Mouse (Mus musculus): ENCODE data around the gene Pex11b. TPM values are rescaled to one million over a fixed set of nuclear protein-coding genes. Genes with fewer than 3 reads are reported as not detected.
"Not testable (repeated sequence)": the region's sequence is repeated elsewhere in the genome, so short reads cannot be mapped to it uniquely, and the experiment has no call there.

Pex11b gene
- polyA plus RNA-seq, 1 experiment from 2014 or later, result 44.7 TPM

- H3K27me3 ChIP-seq (ENCODE audit: control insufficient read depth, insufficient read depth, low read length), result no peaks in the 10 kb centered on the region
- no peak overlapping the region for H3K27ac ChIP-seq (ENCODE audit: low read length)
- peaks cover 15% of the 10 kb centered on the region for H3K4me1 ChIP-seq (ENCODE audit: control insufficient read depth, insufficient read depth, low read length)
- H3K36me3 ChIP-seq (ENCODE audit: control insufficient read depth, insufficient read depth), result peaks cover 31% of the 10 kb centered on the region
- peak overlapping the region; percentile 74 for H3K4me2 ChIP-seq (ENCODE audit: low read depth, low read length)
- ATAC-seq (replicated peaks; ENCODE audit: extremely low read depth, insufficient read depth, low FRiP score), result no peak
- WGBS, result 66% methylated on average over 11 of the region's 11 CpGs
- peak overlapping the region; percentile 98 for H3K9ac ChIP-seq (ENCODE audit: low read length)
- H3K9me3 ChIP-seq (replicated peaks; ENCODE audit: control insufficient read depth, low read length), result no peaks in the 10 kb centered on the region
- peak overlapping the region; percentile 88 for H3K4me3 ChIP-seq (ENCODE audit: low read length)
These were observed 1.3 kb downstream of the Pex11b start for GRCm38 (mm10) chr3:96636448-96636847.

- no peak overlapping the region for H3K27ac ChIP-seq (ENCODE audit: low read length)
- peaks cover 33% of the 10 kb centered on the region for H3K36me3 ChIP-seq (ENCODE audit: control insufficient read depth, insufficient read depth)
- WGBS, result 92% methylated on average over 1 of the region's 1 CpGs
- no peak overlapping the region for H3K4me3 ChIP-seq (ENCODE audit: low read length)
- H3K9ac ChIP-seq (ENCODE audit: low read length), result no peak overlapping the region
- no peaks in the 10 kb centered on the region for H3K27me3 ChIP-seq (ENCODE audit: control insufficient read depth, insufficient read depth, low read length)
- H3K4me1 ChIP-seq (ENCODE audit: control insufficient read depth, insufficient read depth, low read length), result peaks cover 15% of the 10 kb centered on the region
- H3K9me3 ChIP-seq (replicated peaks; ENCODE audit: control insufficient read depth, low read length), result no peaks in the 10 kb centered on the region
- H3K4me2 ChIP-seq (ENCODE audit: low read depth, low read length), result no peak overlapping the region
- ATAC-seq (replicated peaks; ENCODE audit: extremely low read depth, insufficient read depth, low FRiP score), result no peak
These were observed 4.0 kb downstream of the Pex11b start for GRCm38 (mm10) chr3:96639219-96639618.

- WGBS, result 43% methylated on average over 7 of the region's 7 CpGs
These were observed 10.0 kb downstream of the Pex11b start, which contains the start of gene Itga10 for GRCm38 (mm10) chr3:96645018-96645649. Gene Itga10 (plus strand): TSS chr3:96645584.

GRCm38 (mm10) chr3:96647365-96647764, 12.2 kb downstream of the Pex11b start:
- ATAC-seq (replicated peaks; ENCODE audit: extremely low read depth, insufficient read depth, low FRiP score), result no peak
- Histone ChIP-seq H3K36me3 (ENCODE audit: control insufficient read depth, insufficient read depth) (peaks cover 16% of the 10 kb centered on the region), H3K9me3 (replicated peaks; ENCODE audit: control insufficient read depth, low read length) (no peaks in the 10 kb centered on the region), H3K4me2 (ENCODE audit: low read depth, low read length) (no peak overlapping the region), H3K9ac (ENCODE audit: low read length) (no peak overlapping the region), H3K27ac (ENCODE audit: low read length) (no peak overlapping the region), H3K4me1 (ENCODE audit: control insufficient read depth, insufficient read depth, low read length) (peaks cover 9% of the 10 kb centered on the region), H3K27me3 (ENCODE audit: control insufficient read depth, insufficient read depth, low read length) (no peaks in the 10 kb centered on the region), H3K4me3 (ENCODE audit: low read length) (no peak overlapping the region)
- 84% methylated on average over 3 of the region's 3 CpGs for WGBS

More at GRCm38 (mm10) chr3:96645018-96645649, 10.0 kb downstream of the Pex11b start, which contains the start of gene Itga10:
- peak within 1 kb of the TSS; percentile 45 for H3K4me2 ChIP-seq (ENCODE audit: low read depth, low read length)
- no peaks in the 10 kb centered on the region for H3K9me3 ChIP-seq (replicated peaks; ENCODE audit: control insufficient read depth, low read length)
- peaks cover 9% of the 10 kb centered on the region for H3K4me1 ChIP-seq (ENCODE audit: control insufficient read depth, insufficient read depth, low read length)
- H3K27ac ChIP-seq (ENCODE audit: low read length), result 0 out of 2 replicates have a peak within 1 kb of the TSS, but pooled peaks have one; percentile 44
- H3K27me3 ChIP-seq (ENCODE audit: control insufficient read depth, insufficient read depth, low read length), result no peaks in the 10 kb centered on the region
- 0 out of 2 replicates have a peak within 1 kb of the TSS, but pooled peaks have one; percentile 27 for H3K9ac ChIP-seq (ENCODE audit: low read length)
- peak; percentile 87 for ATAC-seq (replicated peaks; ENCODE audit: extremely low read depth, insufficient read depth, low FRiP score)
- peak within 1 kb of the TSS; percentile 25; the same call in 1 of the 2 replicates for H3K4me3 ChIP-seq (ENCODE audit: low read length)
- peaks cover 24% of the 10 kb centered on the region for H3K36me3 ChIP-seq (ENCODE audit: control insufficient read depth, insufficient read depth)

GRCm38 (mm10) chr3:96660901-96661300, 25.7 kb downstream of the Pex11b start:
- Histone ChIP-seq H3K27me3 (ENCODE audit: control insufficient read depth, insufficient read depth, low read length) (no peaks in the 10 kb centered on the region), H3K4me3 (ENCODE audit: low read length) (no peak overlapping the region), H3K36me3 (ENCODE audit: control insufficient read depth, insufficient read depth) (no peaks in the 10 kb centered on the region), H3K9ac (ENCODE audit: low read length) (no peak overlapping the region), H3K4me2 (ENCODE audit: low read depth, low read length) (no peak overlapping the region), H3K4me1 (ENCODE audit: control insufficient read depth, insufficient read depth, low read length) (peaks cover 9% of the 10 kb centered on the region), H3K9me3 (replicated peaks; ENCODE audit: control insufficient read depth, low read length) (no peaks in the 10 kb centered on the region), H3K27ac (ENCODE audit: low read length) (no peak overlapping the region)
- no peak for ATAC-seq (replicated peaks; ENCODE audit: extremely low read depth, insufficient read depth, low FRiP score)
- WGBS, result 71% methylated on average over 2 of the region's 2 CpGs

GRCm38 (mm10) chr3:96662731-96663316, 27.6 kb downstream of the Pex11b start:
- Histone ChIP-seq H3K4me2 (ENCODE audit: low read depth, low read length) (peak overlapping the region; percentile 75), H3K27ac (ENCODE audit: low read length) (no peak overlapping the region), H3K9ac (ENCODE audit: low read length) (no peak overlapping the region), H3K4me1 (ENCODE audit: control insufficient read depth, insufficient read depth, low read length) (peaks cover 9% of the 10 kb centered on the region), H3K27me3 (ENCODE audit: control insufficient read depth, insufficient read depth, low read length) (no peaks in the 10 kb centered on the region), H3K9me3 (replicated peaks; ENCODE audit: control insufficient read depth, low read length) (no peaks in the 10 kb centered on the region), H3K36me3 (ENCODE audit: control insufficient read depth, insufficient read depth) (no peaks in the 10 kb centered on the region), H3K4me3 (ENCODE audit: low read length) (no peak overlapping the region; the same call in 1 of the 2 replicates)
- 49% methylated on average over 8 of the region's 8 CpGs for WGBS
- 0 out of 2 replicates have a peak, but pooled peaks have one; percentile 10 for ATAC-seq (replicated peaks; ENCODE audit: extremely low read depth, insufficient read depth, low FRiP score)

- no peak overlapping the region for H3K27ac ChIP-seq (ENCODE audit: low read length)
- H3K27me3 ChIP-seq (ENCODE audit: control insufficient read depth, insufficient read depth, low read length), result no peaks in the 10 kb centered on the region
- WGBS, result 3% methylated on average over 18 of the region's 18 CpGs
- no peaks in the 10 kb centered on the region for H3K36me3 ChIP-seq (ENCODE audit: control insufficient read depth, insufficient read depth)
- H3K4me1 ChIP-seq (ENCODE audit: control insufficient read depth, insufficient read depth, low read length), result peaks cover 9% of the 10 kb centered on the region
- peak overlapping the region; percentile 75 for H3K4me2 ChIP-seq (ENCODE audit: low read depth, low read length)
- peak overlapping the region; percentile 45 for H3K4me3 ChIP-seq (ENCODE audit: low read length)
- H3K9me3 ChIP-seq (replicated peaks; ENCODE audit: control insufficient read depth, low read length), result no peaks in the 10 kb centered on the region
- H3K9ac ChIP-seq (ENCODE audit: low read length), result peak overlapping the region; percentile 64
- peak; percentile 74 for ATAC-seq (replicated peaks; ENCODE audit: extremely low read depth, insufficient read depth, low FRiP score)
These were observed 28.5 kb downstream of the Pex11b start for GRCm38 (mm10) chr3:96663432-96664239.

- H3K4me3 ChIP-seq (ENCODE audit: low read length); ATAC-seq (replicated peaks; ENCODE audit: extremely low read depth, insufficient read depth, low FRiP score); H3K9ac ChIP-seq (ENCODE audit: low read length); H3K4me2 ChIP-seq (ENCODE audit: low read depth, low read length); H3K36me3 ChIP-seq (ENCODE audit: control insufficient read depth, insufficient read depth); H3K27me3 ChIP-seq (ENCODE audit: control insufficient read depth, insufficient read depth, low read length); H3K9me3 ChIP-seq (replicated peaks; ENCODE audit: control insufficient read depth, low read length); H3K27ac ChIP-seq (ENCODE audit: low read length): not testable (repeated sequence)
- H3K4me1 ChIP-seq (ENCODE audit: control insufficient read depth, insufficient read depth, low read length), result peaks cover 13% of the 10 kb centered on the region
- WGBS, result 85% methylated on average over 7 of the region's 7 CpGs
These were observed 30.7 kb downstream of the Pex11b start for GRCm38 (mm10) chr3:96665732-96666363.

All from heart, embryonic 16.5 days (tissue).